ENCODE assay signal across 7 mouse cellular contexts in the genomic region with DNA sequence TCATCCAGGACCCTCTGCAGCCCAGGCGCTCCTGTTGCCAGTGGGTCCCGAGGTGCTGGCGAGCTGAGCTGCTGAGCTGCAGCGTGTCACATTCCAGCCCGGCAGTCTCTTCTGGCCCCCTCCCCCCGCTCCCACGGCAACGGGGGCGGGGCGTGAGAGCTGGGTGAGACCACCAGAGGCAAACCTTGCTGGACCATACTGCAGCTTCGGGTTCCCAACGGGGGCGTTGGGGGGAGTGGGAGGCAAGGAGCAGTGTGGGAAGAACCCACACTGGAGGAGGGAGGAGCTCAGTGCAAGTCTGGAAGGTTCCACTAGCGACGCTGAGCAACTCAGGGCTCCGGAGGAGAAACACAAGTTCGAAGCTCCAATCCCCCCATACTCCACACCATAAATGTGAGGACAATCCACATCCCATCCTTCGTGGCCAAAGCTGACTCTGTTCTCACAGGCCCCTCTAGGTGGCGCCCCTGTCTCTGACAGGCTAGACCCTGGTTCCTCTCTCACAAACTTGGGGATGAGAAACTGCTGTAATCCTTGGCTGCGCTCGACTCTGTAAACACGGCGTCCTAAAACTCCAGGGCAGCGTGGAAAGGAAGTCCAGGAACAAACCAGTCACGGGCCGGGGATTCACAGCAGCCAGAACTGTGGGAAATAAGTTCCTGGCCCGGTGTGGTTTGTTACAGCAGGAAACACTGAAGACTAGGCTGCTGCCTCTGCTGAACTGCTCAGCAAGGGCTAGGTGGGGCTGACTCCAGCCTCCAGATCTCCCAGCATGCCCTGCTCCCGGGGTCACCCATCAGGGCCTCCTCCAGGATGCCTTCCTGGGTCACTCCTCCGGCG. TPM values are rescaled to one million over a fixed set of nuclear protein-coding genes. Genes with fewer than 3 reads are reported as not detected.
DNase-seq lines count a peak whose midpoint lies in the region; ATAC-seq and TF ChIP-seq lines count a peak whose summit lies in the region.

No protein-coding gene starts in this region.

- H3K9ac ChIP-seq in kidney, embryonic 15.5 days: peak overlapping the region; percentile 50
- peak overlapping the region; percentile 37 for H3K9ac ChIP-seq in limb, embryonic 15.5 days
- 0 out of 2 replicates have a peak overlapping the region, but pooled peaks have one; percentile 39 for H3K9ac ChIP-seq in midbrain, postnatal 0 days (replicated peaks; ENCODE audit: low read length, poor library complexity, severe bottlenecking)

- peak; percentile 90 for DNase-seq in brain, embryonic 14.5 days (ENCODE audit: low read depth)
- peak; percentile 93 for DNase-seq in heart, embryonic 10.5 days (ENCODE audit: low spot score)
- peak; percentile 92 for DNase-seq in midbrain, postnatal 0 days (ENCODE audit: low spot score)
- peak; percentile 40 to 54 for DNase-seq in spleen, postnatal 14 days (ENCODE audit: low spot score in 2 of 2)

- no peaks in the 10 kb centered on the region for H3K9me3 ChIP-seq in heart, embryonic 10.5 days
- H3K9me3 ChIP-seq in kidney, embryonic 15.5 days (replicated peaks): no peaks in the 10 kb centered on the region
- no peaks in the 10 kb centered on the region for H3K9me3 ChIP-seq in limb, embryonic 15.5 days
- no peaks in the 10 kb centered on the region for H3K9me3 ChIP-seq in midbrain, postnatal 0 days (ENCODE audit: low read length)

- peak overlapping the region; percentile 54 for H3K4me3 ChIP-seq in heart, embryonic 10.5 days
- H3K4me3 ChIP-seq in kidney, embryonic 15.5 days (replicated peaks): peak overlapping the region; percentile 33
- H3K4me3 ChIP-seq in limb, embryonic 15.5 days: peak overlapping the region; percentile 32
- peak overlapping the region; percentile 20; the same call in 1 of the 2 replicates for H3K4me3 ChIP-seq in midbrain, postnatal 0 days (ENCODE audit: low read depth, low read length)

- peak; percentile 87 for TF ChIP-seq CTCF in brain, embryonic 14.5 days (IDR thresholded peaks at IDR 0.05; ENCODE audit: borderline replicate concordance, extremely low read depth, insufficient read depth, insufficient read length)
- TF ChIP-seq CTCF in midbrain, postnatal 0 days (IDR thresholded peaks at IDR 0.05): peak; percentile 92

- H3K27ac ChIP-seq in heart, embryonic 10.5 days: peak overlapping the region; percentile 84
- peak overlapping the region; percentile 97 for H3K27ac ChIP-seq in kidney, embryonic 15.5 days
- peak overlapping the region; percentile 87 for H3K27ac ChIP-seq in limb, embryonic 15.5 days
- H3K27ac ChIP-seq in midbrain, postnatal 0 days (ENCODE audit: low read depth, low read length): peak overlapping the region; percentile 68

- H3K4me2 ChIP-seq in kidney, embryonic 15.5 days: peak overlapping the region; percentile 62
- peak overlapping the region; percentile 58 for H3K4me2 ChIP-seq in limb, embryonic 15.5 days
- H3K4me2 ChIP-seq in midbrain, postnatal 0 days (ENCODE audit: low read depth, low read length, poor library complexity, severe bottlenecking): peak overlapping the region; percentile 48

- H3K4me1 ChIP-seq in heart, embryonic 10.5 days: peaks cover 27% of the 10 kb centered on the region
- H3K4me1 ChIP-seq in kidney, embryonic 15.5 days: peaks cover 34% of the 10 kb centered on the region
- peaks cover 18% of the 10 kb centered on the region for H3K4me1 ChIP-seq in limb, embryonic 15.5 days
- H3K4me1 ChIP-seq in midbrain, postnatal 0 days (ENCODE audit: insufficient read depth, low read length): no peaks in the 10 kb centered on the region

- peak; percentile 84 for ATAC-seq in erythroblast, adult 5-6 weeks (replicated peaks; ENCODE audit: low FRiP score, poor library complexity, severe bottlenecking)
- ATAC-seq in kidney, embryonic 15.5 days (replicated peaks; ENCODE audit: low FRiP score): peak; percentile 82
- ATAC-seq in limb, embryonic 15.5 days (ENCODE audit: insufficient number of reproducible peaks, low FRiP score, low TSS enrichment, low read depth): peak; percentile 71
- ATAC-seq in midbrain, postnatal 0 days (ENCODE audit: low FRiP score): peak; percentile 81

- peaks cover 20% of the 10 kb centered on the region; the same call in 1 of the 2 replicates for H3K36me3 ChIP-seq in heart, embryonic 10.5 days
- H3K36me3 ChIP-seq in kidney, embryonic 15.5 days: peaks cover 25% of the 10 kb centered on the region
- H3K36me3 ChIP-seq in limb, embryonic 15.5 days: no peaks in the 10 kb centered on the region
- peaks cover 8% of the 10 kb centered on the region for H3K36me3 ChIP-seq in midbrain, postnatal 0 days (ENCODE audit: insufficient read depth, low read length)

- TF ChIP-seq POLR2A in brain, embryonic 14.5 days (IDR thresholded peaks at IDR 0.05; ENCODE audit: borderline replicate concordance, extremely low read depth, insufficient read depth, insufficient read length, poor library complexity, severe bottlenecking): no peak

- WGBS in heart, embryonic 10.5 days: 1% methylated on average over 29 of the region's 30 CpGs
- WGBS in kidney, embryonic 15.5 days: 2% methylated on average over 29 of the region's 30 CpGs
- 2% methylated on average over 30 of the region's 30 CpGs for WGBS in limb, embryonic 15.5 days
- WGBS in midbrain, postnatal 0 days: 6% methylated on average over 27 of the region's 30 CpGs

- peaks cover 9% of the 10 kb centered on the region; the same call in 1 of the 2 replicates for H3K27me3 ChIP-seq in heart, embryonic 10.5 days (ENCODE audit: insufficient read depth, poor library complexity, severe bottlenecking)
- H3K27me3 ChIP-seq in kidney, embryonic 15.5 days: no peaks in the 10 kb centered on the region
- H3K27me3 ChIP-seq in limb, embryonic 15.5 days: no peaks in the 10 kb centered on the region
- no peaks in the 10 kb centered on the region for H3K27me3 ChIP-seq in midbrain, postnatal 0 days (ENCODE audit: insufficient read depth, low read length)

RNA-seq across cellular contexts. Expression of a gene that starts 41.0 kb away (rescaled TPM):
- 6.0 and 8.6 TPM in 2 replicates for polyA plus RNA-seq in brain, embryonic 14.5 days (2012; rRNA removed)
- 0.42 and 1.2 TPM in 2 replicates for total RNA-seq in erythroblast, adult 5-6 weeks (2015; ENCODE audit: low replicate concordance)
- 0.28 and 0.85 TPM in 2 replicates for total RNA-seq in erythroblast, adult 5-6 weeks (2017; ENCODE audit: low replicate concordance)
- polyA plus RNA-seq in heart, embryonic 10.5 days (2016; fragmentation: Nextera tagmentation; extraction: Ambion mirVana): 10.2 and 14.7 TPM in 2 replicates
- 7.0 and 7.5 TPM in 2 replicates for polyA plus RNA-seq in kidney, embryonic 15.5 days (2015; fragmentation: Nextera tagmentation; extraction: Ambion mirVana)
- 14.2 and 15.6 TPM in 2 replicates for polyA plus RNA-seq in limb, embryonic 15.5 days (2015; fragmentation: Nextera tagmentation; extraction: Ambion mirVana)
- total RNA-seq in midbrain, postnatal 0 days (2014; rRNA removed): 11.7 and 11.8 TPM in 2 replicates
- 3.3 and 3.8 TPM in 2 replicates for polyA plus RNA-seq in midbrain, postnatal 0 days (2015; fragmentation: Nextera tagmentation; extraction: Ambion mirVana)

RNA-seq across cellular contexts. Expression of a gene that starts 46.6 kb away (rescaled TPM):
- 0.07 and 0.09 TPM in 2 replicates for polyA plus RNA-seq in brain, embryonic 14.5 days (2012; rRNA removed)
- not detected in 2 replicates for total RNA-seq in erythroblast, adult 5-6 weeks (2015; ENCODE audit: low replicate concordance)
- total RNA-seq in erythroblast, adult 5-6 weeks (2017; ENCODE audit: low replicate concordance): not detected in 2 replicates
- polyA plus RNA-seq in heart, embryonic 10.5 days (2016; fragmentation: Nextera tagmentation; extraction: Ambion mirVana): not detected in 2 replicates
- polyA plus RNA-seq in kidney, embryonic 15.5 days (2015; fragmentation: Nextera tagmentation; extraction: Ambion mirVana): 0.19 TPM in 1 of 2 replicates, not detected in the other
- polyA plus RNA-seq in limb, embryonic 15.5 days (2015; fragmentation: Nextera tagmentation; extraction: Ambion mirVana): 0.28 and 0.61 TPM in 2 replicates
- not detected in 2 replicates for total RNA-seq in midbrain, postnatal 0 days (2014; rRNA removed)
- not detected in 2 replicates for polyA plus RNA-seq in midbrain, postnatal 0 days (2015; fragmentation: Nextera tagmentation; extraction: Ambion mirVana)

Comparison
In these comparisons a context has a peak if more than half of its experiments do, and no peak if none do; other contexts are left out.
1. Peak in every context shown above with its lines: DNase-seq, ATAC-seq, H3K4me3 ChIP-seq and H3K27ac ChIP-seq.